Mouse (Mus musculus): ENCODE results near the gene Nwd1. TPM values are rescaled to one million over a fixed set of nuclear protein-coding genes. Genes with fewer than 3 reads are reported as not detected.
A peak's percentile ranks its signal among the peaks of the same experiment; 100 is the strongest.

Nwd1 gene
- total RNA-seq, 2 experiments from 2014 or later, result 0.82 to 0.89 TPM

DNA sequence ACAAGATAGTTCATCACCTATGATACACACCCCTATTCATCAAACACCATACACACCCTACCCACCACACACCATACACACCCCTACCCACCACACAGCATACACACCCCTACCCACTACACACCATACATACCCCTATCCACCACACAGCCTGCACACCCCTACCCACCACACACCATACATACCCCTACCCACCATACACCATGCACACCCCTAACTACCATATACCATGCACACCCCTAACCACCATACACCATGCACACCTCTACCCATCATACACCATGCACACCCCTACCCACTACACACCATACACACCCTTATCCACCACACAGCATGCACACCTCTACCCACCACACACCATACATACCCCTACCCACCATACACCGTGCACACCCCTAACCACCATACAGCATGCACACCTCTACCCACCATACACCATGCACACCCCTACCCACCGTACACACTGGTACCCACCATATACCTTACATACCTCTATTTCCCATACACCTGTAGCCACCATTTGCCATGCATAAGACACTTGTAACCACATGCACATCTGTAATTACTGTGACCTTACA, 51.9 kb downstream of the Nwd1 start:
- no peak for DNase-seq
- intact Hi-C loops (cut with DNase I), result no loop called here

DNA sequence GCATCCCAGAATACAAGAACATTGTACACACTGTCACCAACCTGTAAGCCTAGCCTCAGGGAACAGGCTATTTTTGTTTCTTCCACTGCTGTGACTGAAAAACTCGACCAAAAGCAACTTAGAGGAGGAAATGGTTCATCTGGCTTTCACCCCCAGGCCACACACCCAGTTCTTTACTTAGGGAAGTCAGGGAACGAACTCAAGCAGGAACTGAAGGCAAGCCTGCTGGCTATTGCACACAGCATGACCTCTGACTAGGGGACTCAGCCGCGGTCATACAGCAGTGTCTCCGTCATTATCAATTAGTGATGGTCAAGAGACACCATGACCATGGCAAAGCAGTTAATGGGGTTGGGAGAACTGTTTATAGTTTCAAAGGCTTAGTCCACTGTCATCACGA, 66.1 kb downstream of the Nwd1 start:
- intact Hi-C loops (cut with DNase I), result no loop called here
- DNase-seq, result no peak

DNA sequence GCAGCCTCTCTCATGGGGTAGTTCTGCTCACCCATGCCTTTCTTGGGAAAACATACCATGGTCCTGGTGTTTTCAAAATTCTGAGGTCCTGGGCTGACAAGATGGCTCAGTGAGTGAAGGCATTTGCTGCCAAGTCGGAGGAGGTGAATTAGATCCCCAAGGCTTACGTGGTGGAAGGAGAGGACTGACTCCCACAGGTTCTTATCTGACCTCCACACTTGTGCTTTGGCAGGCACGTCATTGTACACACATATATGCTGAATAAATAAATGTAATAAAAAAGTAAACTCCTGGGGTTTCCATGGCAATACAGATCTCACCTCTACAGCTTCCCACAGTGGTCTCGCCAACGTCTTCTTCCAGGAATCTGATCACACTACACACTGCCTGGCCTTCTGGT, 70.1 kb downstream of the Nwd1 start:
- intact Hi-C loops (cut with DNase I), result no loop called here
- no peak for DNase-seq

DNA sequence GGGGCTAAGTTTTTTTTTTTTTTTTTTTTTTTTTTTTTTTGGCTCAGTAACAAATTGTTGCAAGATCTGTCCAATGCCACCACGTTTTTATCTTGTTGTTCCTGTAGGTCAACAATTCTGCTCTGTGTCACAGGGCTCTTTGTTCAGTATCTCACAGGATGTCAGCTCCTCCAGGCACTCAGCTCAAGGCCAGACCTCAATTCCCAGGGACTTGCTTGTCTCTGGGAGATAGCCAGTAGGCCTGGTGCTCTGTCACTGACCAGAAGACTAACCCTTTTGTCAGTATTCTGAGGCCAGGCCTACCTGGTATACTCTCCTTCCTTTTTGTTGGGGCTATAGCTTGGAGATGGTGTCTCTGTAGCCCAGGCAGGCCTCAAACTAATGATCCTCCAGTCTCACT, 74.0 kb downstream of the Nwd1 start:
- DNase-seq, result no peak
- intact Hi-C loops (cut with DNase I), result no loop called here

DNA sequence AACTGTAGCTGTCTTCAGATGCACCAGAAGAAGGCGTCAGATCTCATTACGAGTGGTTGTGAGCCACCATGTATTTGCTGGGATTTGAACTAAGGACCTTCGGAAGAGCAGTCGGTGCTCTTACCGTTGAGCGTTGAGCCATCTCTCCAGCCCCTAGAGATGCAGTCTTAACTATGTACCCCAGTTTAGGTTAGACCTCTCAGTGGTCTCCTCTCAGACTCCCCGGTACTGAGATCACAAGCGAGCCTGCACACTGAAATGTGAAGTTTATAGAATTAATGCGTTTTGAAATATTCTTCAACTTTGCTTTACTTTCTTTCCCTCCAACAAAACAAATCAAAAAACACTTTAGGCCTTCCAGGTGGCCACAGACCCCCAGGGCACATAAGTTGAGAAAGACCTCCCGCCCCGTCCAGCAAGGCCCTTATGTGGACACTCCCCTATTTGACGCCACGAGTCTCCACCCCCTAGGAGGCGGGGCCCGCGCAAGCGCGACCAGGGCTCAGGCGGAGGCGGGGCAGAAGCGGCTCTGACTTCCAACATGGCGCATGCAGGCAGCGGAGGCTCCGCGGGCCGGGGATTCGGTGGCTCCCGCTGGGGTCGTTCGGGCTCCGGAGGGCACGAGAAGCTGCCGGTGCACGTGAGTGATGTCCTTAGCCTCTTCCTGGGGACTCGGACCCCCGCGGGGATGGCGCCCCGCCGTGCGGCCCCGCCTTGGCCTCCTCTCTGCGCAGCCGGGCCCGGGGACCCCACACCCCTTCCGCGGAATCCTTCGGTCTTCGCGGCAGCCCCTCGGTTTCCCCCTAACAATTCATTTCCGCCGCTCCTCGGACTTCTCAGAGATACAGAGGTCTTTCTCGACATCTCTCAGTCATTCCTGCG, 76.5 kb downstream of the Nwd1 start, which contains the start of gene Sin3b:
Gene Sin3b (plus strand): TSS at position 517 of the 882 bp plus-strand sequence.
- intact Hi-C loops (cut with DNase I), result no loop called here
- peak; percentile 97 to 98 for DNase-seq

DNA sequence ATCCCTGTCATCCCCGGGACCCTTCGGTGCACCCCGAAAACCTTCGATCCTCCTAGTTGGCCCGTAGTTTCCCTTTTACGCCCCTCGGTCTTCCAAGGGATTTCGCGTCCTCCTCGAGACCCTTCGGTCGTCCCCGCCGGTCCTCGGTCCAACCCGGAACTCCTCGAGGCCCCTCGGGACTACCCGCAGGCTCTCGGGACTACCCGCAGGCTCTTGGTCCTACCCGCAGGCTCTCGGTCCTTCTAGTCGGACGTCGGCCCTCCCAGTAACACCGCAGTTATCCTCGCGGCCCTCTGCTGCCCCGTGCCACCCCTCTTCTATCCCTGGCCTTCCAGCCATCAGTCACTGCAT, 77.1 kb downstream of the Nwd1 start:
- DNase-seq, result peak in 1 of 2 experiments; percentile 50
- intact Hi-C loops (cut with DNase I), result no loop called here

DNA sequence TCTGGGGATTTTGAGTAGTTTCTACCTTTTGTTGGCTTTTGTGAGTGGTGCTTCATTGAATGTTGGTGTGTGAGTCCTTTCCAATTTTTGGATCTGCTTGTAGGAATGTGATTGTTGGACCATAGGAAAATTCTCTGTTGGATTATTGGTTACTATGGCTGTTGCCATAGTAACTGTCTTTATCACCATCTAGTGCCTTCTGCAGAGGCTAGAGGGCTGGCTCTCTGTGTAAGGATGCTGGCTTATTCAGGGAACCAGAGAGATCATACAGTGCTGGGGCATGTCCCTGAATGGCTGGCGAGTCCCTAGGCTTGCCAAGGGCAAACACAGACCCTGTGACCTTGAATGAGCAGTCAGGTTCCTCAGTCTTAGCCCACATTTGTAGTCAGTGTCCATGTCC, 82.1 kb downstream of the Nwd1 start:
- intact Hi-C loops (cut with DNase I), result no loop called here
- DNase-seq, result no peak

DNA sequence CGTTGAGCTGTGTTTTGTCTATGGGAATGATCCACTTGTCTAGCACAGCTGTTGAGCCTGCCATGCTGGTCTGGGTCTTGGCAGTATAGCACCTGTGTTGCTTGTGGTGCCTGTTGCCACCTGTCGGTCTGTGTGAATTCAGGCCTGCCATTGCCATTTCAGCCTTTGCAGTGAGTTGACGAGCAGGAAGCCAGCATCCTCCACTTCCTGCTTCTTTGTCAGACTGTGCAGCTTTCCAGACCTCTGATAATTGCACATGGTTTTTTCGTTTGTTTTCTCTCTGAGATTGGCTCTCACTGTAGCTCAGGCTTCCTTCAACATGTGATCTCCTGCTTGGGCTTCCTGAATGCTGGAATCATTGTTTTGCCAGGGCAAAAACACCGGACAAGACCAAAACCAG, 88.5 kb downstream of the Nwd1 start:
- peak; percentile 29 to 39 for DNase-seq
- intact Hi-C loops (cut with DNase I), result no loop called here

DNA sequence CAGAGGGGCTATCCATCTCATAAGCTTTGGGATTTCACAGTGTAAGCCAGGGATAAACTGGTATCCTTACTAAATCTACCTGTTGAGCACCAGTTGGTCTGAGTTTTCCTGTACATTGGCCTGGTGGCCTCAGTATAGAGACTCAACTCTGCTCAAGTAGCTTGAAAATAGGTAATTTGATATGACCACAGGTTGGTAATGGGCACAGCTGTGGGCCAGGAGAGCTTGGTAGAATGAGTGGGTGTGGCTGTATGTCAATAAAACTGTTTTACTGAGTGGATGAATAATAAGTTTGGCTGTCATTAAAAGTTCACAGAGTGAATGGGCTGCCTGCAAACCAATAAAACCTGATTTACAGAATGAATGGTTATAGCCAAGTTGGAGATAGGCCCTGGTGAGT, 90.4 kb downstream of the Nwd1 start:
- intact Hi-C loops (cut with DNase I), result no loop called here

DNA sequence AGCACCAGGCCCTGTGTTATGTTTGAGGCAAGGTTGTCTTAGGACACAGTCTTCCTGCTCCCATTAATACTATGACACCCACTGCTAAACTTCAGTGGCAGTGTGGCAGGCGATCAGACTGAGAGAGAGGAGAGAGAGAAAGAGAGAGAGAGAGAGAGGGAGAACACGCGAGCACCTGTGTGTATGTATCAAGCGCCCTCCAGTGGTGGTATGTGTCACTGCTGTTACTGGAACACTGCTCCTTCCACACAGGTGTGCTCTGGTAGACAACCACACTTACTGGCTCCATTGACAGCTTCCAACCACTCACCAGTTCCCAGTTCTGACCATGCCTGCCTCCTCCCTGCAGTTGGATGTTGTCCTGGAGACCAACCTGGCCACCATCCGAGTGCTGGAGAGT, 99.5 kb downstream of the Nwd1 start:
- intact Hi-C loops (cut with DNase I), result no loop called here
- peak; percentile 44 to 68 for DNase-seq

More for the DNA sequence above, 90.4 kb downstream of the Nwd1 start:
- DNase-seq, result no peak

DNA sequence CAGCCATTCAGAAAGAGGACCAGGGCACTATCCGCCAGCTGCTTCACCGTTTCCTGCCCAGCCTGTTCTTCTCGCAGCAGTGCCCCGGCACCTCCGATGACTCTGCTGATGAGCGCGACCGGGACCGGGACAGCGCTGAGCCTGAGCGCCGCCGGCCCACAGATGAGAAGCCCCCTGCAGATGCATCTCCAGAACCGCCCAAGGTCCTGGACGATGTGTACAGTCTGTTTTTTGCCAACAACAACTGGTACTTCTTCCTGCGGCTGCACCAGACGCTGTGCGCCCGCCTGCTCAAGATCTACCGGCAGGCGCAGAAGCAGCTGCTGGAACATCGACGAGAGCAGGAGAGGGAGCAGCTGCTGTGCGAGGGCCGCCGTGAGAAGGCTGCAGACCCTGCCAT, 103.3 kb downstream of the Nwd1 start:
- DNase-seq, result no peak
- intact Hi-C loops (cut with DNase I), result no loop called here

DNA sequence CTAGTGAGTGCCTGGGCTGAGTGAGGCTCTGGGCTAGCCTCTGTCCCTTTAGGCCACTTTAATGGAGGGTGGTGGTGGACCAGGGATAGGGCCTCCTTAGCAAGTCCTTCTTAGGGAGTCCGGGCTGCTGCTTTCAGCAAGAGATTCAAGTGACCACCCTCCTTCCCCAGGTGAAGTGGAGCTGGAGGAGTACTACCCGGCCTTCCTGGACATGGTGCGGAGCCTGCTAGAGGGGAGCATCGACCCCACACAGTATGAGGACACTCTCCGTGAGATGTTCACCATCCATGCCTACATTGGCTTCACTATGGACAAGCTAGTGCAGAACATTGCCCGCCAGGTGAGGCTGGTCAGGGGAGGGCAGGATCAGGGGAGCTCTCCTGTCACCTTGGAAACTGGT, 103.8 kb downstream of the Nwd1 start:
- intact Hi-C loops (cut with DNase I), result no loop called here
- no peak for DNase-seq

DNA sequence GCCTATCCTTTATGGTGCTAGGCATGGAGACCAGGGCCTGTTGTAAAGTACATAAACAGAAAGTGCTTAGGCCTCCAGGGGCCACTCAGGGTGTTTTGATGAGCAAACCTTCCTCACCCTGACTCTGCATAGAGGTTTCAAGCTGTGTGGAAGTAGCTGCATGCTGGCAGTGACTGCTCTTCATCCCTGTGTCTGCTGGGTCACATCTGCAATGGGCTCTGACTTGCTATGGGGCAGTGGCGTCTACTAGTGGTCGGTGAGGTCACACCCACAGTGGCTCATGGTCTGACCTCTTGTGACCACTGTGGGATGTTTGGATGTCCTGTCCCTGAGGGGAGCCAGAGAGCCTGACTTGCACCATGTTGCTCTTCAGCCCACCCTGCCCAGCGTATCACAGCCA, 104.6 kb downstream of the Nwd1 start:
- DNase-seq, result no peak
- intact Hi-C loops (cut with DNase I), result no loop called here

DNA sequence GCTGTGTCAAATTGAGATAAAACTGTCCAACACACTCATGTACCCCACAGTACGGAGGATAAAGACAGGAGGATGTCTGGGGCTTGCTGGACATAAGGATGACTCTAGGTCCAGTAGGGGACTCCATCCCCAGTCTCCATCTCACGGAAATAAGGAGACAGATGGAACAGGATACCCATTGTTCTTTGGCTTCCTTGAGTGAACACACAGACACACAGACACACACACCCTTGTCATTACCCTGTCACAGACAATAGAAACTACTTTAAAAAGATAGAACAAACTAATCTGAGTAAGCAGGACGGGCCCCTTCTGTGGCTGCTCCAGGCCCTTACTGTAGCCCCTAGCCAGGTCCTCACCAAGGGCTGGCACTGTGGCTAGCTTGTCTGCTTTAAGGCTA, 105.8 kb downstream of the Nwd1 start:
- DNase-seq, result no peak
- intact Hi-C loops (cut with DNase I), result no loop called here

DNA sequence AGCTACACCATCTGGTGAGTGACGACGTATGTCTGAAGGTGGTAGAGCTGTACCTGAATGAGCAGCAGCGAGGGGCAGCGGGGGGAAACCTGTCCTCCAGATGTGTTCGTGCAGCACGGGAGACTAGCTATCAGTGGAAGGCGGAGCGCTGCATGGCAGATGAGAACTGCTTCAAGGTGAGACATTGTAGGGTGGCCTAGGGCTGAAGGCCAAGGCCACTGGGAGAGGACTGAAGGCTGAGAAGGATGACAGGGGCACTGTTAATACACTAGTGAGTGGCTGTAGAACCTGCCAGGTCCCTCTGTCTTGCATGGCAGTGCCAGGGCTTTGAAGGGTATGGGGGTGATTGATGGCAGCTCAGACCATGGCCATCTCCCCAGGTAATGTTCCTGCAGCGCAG, 106.7 kb downstream of the Nwd1 start:
- intact Hi-C loops (cut with DNase I), result no loop called here
- no peak for DNase-seq

DNA sequence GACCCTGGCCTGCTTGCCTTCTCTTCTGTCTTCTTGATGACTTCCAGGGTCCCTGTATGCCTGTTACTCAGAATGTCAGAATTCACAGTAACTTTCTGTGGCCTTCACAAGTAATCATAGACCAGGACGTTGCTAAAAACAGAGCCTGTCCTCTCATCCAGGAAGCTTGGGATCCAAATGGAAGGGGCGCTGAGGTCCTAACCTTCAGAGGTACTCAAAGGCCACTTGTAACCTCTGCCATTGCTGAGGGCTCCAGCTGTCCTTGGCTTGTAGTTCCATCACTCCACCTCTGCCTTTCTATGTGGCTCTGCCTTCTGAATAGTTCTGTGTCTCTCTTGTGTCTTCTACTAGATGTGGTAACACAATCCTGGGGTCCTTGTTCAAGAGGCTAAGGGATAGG, 107.3 kb downstream of the Nwd1 start:
- intact Hi-C loops (cut with DNase I), result no loop called here
- no peak for DNase-seq

DNA sequence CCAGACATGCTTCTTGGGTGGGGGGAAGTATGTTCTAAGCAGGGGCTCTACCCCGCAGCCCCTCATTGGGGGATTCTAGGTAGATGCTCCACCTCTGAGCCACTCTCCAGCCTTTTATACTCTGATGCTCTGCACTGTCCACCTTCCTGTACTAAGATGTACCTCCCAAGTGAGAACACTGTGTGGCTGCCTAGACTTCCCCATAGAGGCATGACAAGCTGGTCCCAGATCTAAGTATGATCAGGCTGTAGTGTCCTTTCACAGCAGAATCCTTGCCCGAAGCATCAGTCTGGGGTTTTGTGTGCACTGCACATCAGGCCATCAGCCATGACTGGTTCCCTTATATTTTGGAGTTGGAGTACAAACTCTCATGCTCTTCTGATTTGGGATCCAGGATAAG, 109.5 kb downstream of the Nwd1 start:
- intact Hi-C loops (cut with DNase I), result no loop called here
- no peak for DNase-seq

DNA sequence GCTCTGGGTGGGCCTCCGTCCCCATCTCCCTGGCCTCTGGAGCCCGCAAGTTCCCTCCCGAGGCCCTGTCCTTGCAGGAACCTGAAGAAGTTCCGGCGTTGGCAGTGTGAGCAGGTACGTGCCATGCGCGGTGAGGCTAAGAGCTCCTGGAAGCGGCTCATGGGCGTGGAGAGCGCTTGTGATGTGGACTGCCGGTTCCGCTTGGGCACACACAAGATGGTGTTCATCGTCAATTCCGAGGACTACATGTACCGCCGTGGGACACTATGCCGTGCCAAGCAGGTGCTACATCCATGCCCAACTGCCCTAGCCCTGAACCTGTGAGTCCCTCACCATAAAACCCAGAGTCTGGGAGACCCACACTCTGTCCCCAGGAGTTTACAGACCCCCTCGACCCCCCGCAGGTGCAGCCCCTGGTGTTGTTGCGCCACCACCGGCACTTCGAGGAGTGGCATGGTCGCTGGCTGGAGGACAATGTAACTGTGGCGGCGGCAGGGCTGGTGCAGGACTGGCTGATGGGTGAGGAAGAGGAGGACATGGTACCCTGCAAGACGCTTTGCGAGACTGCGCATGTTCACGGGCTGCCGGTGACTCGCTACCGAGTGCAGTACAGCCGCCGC, 110.4 kb downstream of the Nwd1 start:
- no peak for DNase-seq

DNA sequence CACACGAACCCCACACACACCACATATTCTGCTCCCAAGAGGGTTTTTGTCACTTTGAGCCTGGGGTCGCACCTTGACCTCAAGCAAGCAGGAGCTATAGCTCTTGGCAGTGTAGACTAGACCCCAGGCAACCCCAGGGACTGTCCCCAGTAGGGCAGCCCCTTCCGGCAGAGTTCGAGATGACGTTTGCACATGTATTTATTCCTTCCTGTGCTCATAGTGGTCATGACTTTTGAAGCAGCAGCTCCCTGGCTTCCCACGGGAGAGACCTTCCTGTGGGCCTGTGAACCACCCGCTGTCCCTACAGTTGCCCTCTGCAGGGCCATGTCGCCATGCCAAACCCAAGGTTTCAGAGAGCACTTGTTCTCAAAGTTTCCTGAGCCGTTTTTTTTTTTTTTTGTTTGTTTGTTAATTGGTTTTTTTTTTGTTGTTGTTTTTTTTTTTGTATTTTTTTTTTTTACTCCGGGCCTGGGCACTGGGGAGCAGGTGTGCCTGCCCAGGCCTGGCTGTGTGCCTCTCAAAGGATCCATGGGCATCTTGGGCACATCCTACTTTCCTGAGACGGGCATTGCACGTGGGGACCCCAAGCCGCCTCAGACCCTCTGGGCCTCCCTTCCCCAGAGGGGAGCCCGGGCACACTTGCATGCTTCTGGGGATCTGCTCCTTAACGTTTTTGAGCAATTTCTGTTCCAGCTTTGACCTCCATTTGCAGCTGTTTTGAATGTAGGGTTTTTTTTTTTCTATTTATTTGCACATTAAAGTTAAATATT, 111.1 kb downstream of the Nwd1 start:
- intact Hi-C loops (cut with DNase I), result no loop called here
- no peak for DNase-seq

More for the DNA sequence above, 110.4 kb downstream of the Nwd1 start:
- intact Hi-C loops (cut with DNase I), result no loop called here

DNA sequence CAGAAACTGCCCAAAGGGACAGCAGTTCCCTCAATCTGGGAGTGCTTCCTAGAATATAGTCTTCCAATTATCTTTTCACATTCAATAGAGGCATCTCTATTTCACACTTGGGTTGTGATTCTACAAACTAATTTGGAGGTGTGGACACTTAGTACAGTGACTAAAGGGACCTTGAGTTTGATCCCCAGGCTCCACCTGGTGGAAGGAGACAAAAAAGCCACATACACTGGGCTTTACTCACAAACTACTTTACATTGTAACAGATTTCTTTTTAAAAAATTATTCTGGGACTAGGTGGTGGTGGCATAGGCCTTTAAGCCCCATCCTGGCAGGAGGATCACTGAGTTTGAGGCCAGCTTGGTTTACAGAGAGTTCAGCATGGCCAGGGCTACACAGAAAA, 111.8 kb downstream of the Nwd1 start:
- intact Hi-C loops (cut with DNase I), result no loop called here
- DNase-seq, result no peak

DNA sequence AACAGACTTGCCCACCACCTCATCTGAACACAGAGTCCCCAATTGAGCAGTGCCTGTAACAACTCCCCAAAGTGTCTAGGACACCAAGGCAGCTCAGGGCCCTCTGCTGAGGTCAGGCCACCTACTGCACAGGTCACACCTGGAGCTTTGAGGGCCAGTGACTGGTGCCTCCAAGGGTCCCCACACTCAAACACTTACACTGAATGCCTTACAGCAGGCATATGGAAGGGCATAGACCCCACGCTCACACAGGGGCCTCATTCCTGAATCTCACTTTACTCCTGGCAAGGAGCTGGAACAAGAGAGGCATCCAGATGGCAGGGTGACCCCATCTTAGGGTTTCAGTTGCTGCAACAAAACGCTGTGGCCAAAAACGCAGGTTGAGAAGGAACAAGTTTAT, 113.7 kb downstream of the Nwd1 start:
- intact Hi-C loops (cut with DNase I), result no loop called here
- no peak for DNase-seq
